Mouse (Mus musculus) inflammation-experienced regulatory T-cells, adult 6 months (primary cell): Measurements from ENCODE around the gene Fpr1. TPM values are rescaled to one million over a fixed set of nuclear protein-coding genes. Genes with fewer than 3 reads are reported as not detected.
A peak's percentile ranks its signal among the peaks of the same experiment; 100 is the strongest.
"Not testable (repeated sequence)": the region's sequence is repeated elsewhere in the genome, so short reads cannot be mapped to it uniquely, and the experiment has no call there.

Experiments used
- ATAC-seq: one replicate; pipeline ENCODE4 v1.8.0; 2017
- polyA plus RNA-seq, 3 experiments: library from polyadenylated mRNA; unstranded; fragments of 100-300 nt; shearing (Covaris generic); gene quantifications; one replicate each; pipeline ENCODE4 v1.2.1; 2017

Fpr1 gene
- under 1 TPM in 1 of 3 experiments, not detected in 2; 0.72 TPM for polyA plus RNA-seq

GRCm38 (mm10) chr17:17883840-17884239 lies at the start of gene Fpr1:
Gene Fpr1, minus strand, starts transcription at chr17:17883940.
- ATAC-seq = no peak

GRCm38 (mm10) chr17:17917782-17918181 lies 34.0 kb upstream of the Fpr1 start:
- ATAC-seq = peak; percentile 53

GRCm38 (mm10) chr17:17917376-17917775 lies 33.6 kb upstream of the Fpr1 start:
- ATAC-seq = peak; percentile 55

GRCm38 (mm10) chr17:17912618-17913017 lies 28.9 kb upstream of the Fpr1 start:
- not testable (repeated sequence) for ATAC-seq

- peak; percentile 98 for ATAC-seq
Observed at GRCm38 (mm10) chr17:17909636-17910421, 26.1 kb upstream of the Fpr1 start.

- peak; percentile 68 for ATAC-seq
Observed at GRCm38 (mm10) chr17:17900768-17901167, 17.0 kb upstream of the Fpr1 start.

GRCm38 (mm10) chr17:17899268-17899667 lies 15.5 kb upstream of the Fpr1 start:
- peak; percentile 29 for ATAC-seq

- peak; percentile 67 for ATAC-seq
Observed at GRCm38 (mm10) chr17:17896039-17896438, 12.3 kb upstream of the Fpr1 start.

GRCm38 (mm10) chr17:17889732-17890425 lies 6.1 kb upstream of the Fpr1 start:
- no peak for ATAC-seq

GRCm38 (mm10) chr17:17887774-17888248 lies 4.1 kb upstream of the Fpr1 start, which contains the start of the genes Fpr2 and Fpr3:
Gene Fpr2, plus strand, starts transcription at chr17:17887824.
Gene Fpr3, plus strand, starts transcription at chr17:17887852.
- no peak for ATAC-seq

GRCm38 (mm10) chr17:17882672-17883071 lies 1.1 kb downstream of the Fpr1 start:
- no peak for ATAC-seq

- ATAC-seq = no peak
Observed at GRCm38 (mm10) chr17:17879347-17879746, 4.4 kb downstream of the Fpr1 start.

GRCm38 (mm10) chr17:17871697-17872096 lies 12.0 kb downstream of the Fpr1 start:
- ATAC-seq = peak; percentile 56

- no peak for ATAC-seq
Observed at GRCm38 (mm10) chr17:17870892-17871550, 12.7 kb downstream of the Fpr1 start.

- no peak for ATAC-seq
Observed at GRCm38 (mm10) chr17:17866801-17867469, 16.8 kb downstream of the Fpr1 start.

GRCm38 (mm10) chr17:17865168-17865567 lies 18.6 kb downstream of the Fpr1 start:
- no peak for ATAC-seq

GRCm38 (mm10) chr17:17862360-17862759 lies 21.4 kb downstream of the Fpr1 start:
- ATAC-seq = no peak

- peak; percentile 71 for ATAC-seq
Observed at GRCm38 (mm10) chr17:17860110-17860509, 23.6 kb downstream of the Fpr1 start.

GRCm38 (mm10) chr17:17857446-17857845 lies 26.3 kb downstream of the Fpr1 start:
- ATAC-seq = no peak

GRCm38 (mm10) chr17:17856612-17857011 lies 27.1 kb downstream of the Fpr1 start:
- no peak for ATAC-seq

- no peak for ATAC-seq
Observed at GRCm38 (mm10) chr17:17855064-17855838, 28.5 kb downstream of the Fpr1 start, which contains the start of gene Has1. Gene Has1, minus strand, starts transcription at chr17:17855205.
